Mouse (Mus musculus): ENCODE data around the gene Psat1.

GRCm38 (mm10) chr19:15941399-15941798 lies 5.7 kb downstream of the Psat1 start:
- TF ChIP-seq CTCF (IDR thresholded peaks at IDR 0.05; ENCODE audit: insufficient read depth, low read length) (no peak), POLR2A (IDR thresholded peaks at IDR 0.05; ENCODE audit: borderline replicate concordance, extremely low read depth, low read depth, low read length) (no peak)
